Mouse (Mus musculus): ENCODE measurements around the gene Gpc3.
"Not testable (repeated sequence)": the region's sequence is repeated elsewhere in the genome, so short reads cannot be mapped to it uniquely, and the experiment has no call there.

Gene Gpc3

GRCm38 (mm10) chrX:52401188-52401587, 212.6 kb downstream of the Gpc3 start:
- no peak for DNase-seq (ENCODE audit: low read depth)

- peak; percentile 43 for DNase-seq (ENCODE audit: low read depth)
Observed at GRCm38 (mm10) chrX:52375129-52375528, 238.6 kb downstream of the Gpc3 start.

GRCm38 (mm10) chrX:52374209-52374608, 239.5 kb downstream of the Gpc3 start:
- DNase-seq (ENCODE audit: low read depth), result no peak

GRCm38 (mm10) chrX:52372436-52372835, 241.3 kb downstream of the Gpc3 start:
- no peak for DNase-seq (ENCODE audit: low read depth)

GRCm38 (mm10) chrX:52369938-52370758, 243.6 kb downstream of the Gpc3 start:
- peak; percentile 59 for DNase-seq (ENCODE audit: low read depth)

GRCm38 (mm10) chrX:52369304-52369937, 244.3 kb downstream of the Gpc3 start:
- no peak for DNase-seq (ENCODE audit: low read depth)

- no peak for DNase-seq (ENCODE audit: low read depth)
Observed at GRCm38 (mm10) chrX:52366826-52367225, 246.9 kb downstream of the Gpc3 start.

- DNase-seq (ENCODE audit: low read depth), result no peak
Observed at GRCm38 (mm10) chrX:52365790-52366189, 248.0 kb downstream of the Gpc3 start.

GRCm38 (mm10) chrX:52362241-52363011, 251.3 kb downstream of the Gpc3 start:
- DNase-seq (ENCODE audit: low read depth), result peak; percentile 36

- DNase-seq (ENCODE audit: low read depth), result no peak
Observed at GRCm38 (mm10) chrX:52352981-52353380, 260.8 kb downstream of the Gpc3 start.

- DNase-seq (ENCODE audit: low read depth), result not testable (repeated sequence)
Observed at GRCm38 (mm10) chrX:52350631-52351030, 263.1 kb downstream of the Gpc3 start.

GRCm38 (mm10) chrX:52348773-52349172, 265.0 kb downstream of the Gpc3 start:
- no peak for DNase-seq (ENCODE audit: low read depth)

GRCm38 (mm10) chrX:52344018-52344417, 269.7 kb downstream of the Gpc3 start:
- no peak for DNase-seq (ENCODE audit: low read depth)

GRCm38 (mm10) chrX:52340251-52340650, 273.5 kb downstream of the Gpc3 start:
- DNase-seq (ENCODE audit: low read depth), result no peak

- DNase-seq (ENCODE audit: low read depth), result peak; percentile 72
Observed at GRCm38 (mm10) chrX:52321791-52322190, 292.0 kb downstream of the Gpc3 start.

GRCm38 (mm10) chrX:52320653-52321052, 293.1 kb downstream of the Gpc3 start:
- peak; percentile 58 for DNase-seq (ENCODE audit: low read depth)

GRCm38 (mm10) chrX:52310976-52311375, 302.8 kb downstream of the Gpc3 start:
- DNase-seq (ENCODE audit: low read depth), result peak; percentile 52

GRCm38 (mm10) chrX:52305226-52305625, 308.5 kb downstream of the Gpc3 start:
- no peak for DNase-seq (ENCODE audit: low read depth)

GRCm38 (mm10) chrX:52288792-52289191, 325.0 kb downstream of the Gpc3 start:
- no peak for DNase-seq (ENCODE audit: low read depth)

- no peak for DNase-seq (ENCODE audit: low read depth)
Observed at GRCm38 (mm10) chrX:52287944-52288343, 325.8 kb downstream of the Gpc3 start.

GRCm38 (mm10) chrX:52282070-52282469, 331.7 kb downstream of the Gpc3 start:
- no peak for DNase-seq (ENCODE audit: low read depth)

GRCm38 (mm10) chrX:52281103-52281900, 332.4 kb downstream of the Gpc3 start:
- no peak for DNase-seq (ENCODE audit: low read depth)
